Mouse (Mus musculus): ENCODE results near the gene Pax7. TPM values are rescaled to one million over a fixed set of nuclear protein-coding genes. Genes with fewer than 3 reads are reported as not detected.

Pax7 gene
- polyA plus RNA-seq (2017; shearing (Covaris generic)): not detected

DNA sequence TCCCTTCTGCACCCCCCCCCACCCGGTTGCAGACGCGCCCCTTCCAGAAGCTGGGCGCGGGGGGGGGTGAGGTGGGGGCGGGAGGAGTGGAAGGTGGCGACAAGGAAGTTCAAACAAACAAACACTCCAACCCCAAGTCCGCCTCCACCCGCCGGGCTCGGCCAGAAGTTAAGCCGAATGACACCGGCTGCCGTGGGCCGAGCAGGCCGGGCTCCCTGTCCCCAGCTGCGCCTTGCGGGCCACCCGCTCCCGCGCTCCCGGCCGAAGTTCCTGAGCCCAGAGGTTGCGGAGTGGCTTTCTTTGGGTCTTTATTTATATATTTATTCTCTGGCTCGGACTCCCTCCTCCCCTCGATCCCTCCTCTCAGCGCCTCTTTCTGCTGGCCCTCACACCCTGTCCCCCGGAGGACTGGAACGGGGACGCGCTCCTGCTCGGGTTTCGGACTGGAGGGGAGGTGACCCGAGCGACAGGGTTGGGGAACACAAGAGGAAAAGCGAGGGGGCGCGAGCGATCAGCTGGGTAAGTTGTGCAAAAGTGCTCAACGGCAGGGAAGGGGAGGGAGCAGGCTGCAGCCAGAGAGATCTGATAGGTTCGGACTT lies at the start of gene Pax7:
Gene Pax7 (minus strand): TSS at position 493 of the 599 bp plus-strand sequence.

Other genes with a start within 250 kb of the Pax7 start
- gene Gm21969, start 230.3 kb downstream of the Pax7 start, polyA plus RNA-seq (2017; shearing (Covaris generic)): under 1 TPM in 1 of 2 experiments, not detected in 1; 0.09 TPM
- 10 to 100 TPM in 1 of 2 experiments, 1 to 10 TPM in 1; 9.0 to 12.7 TPM for gene Aldh4a1, start 210.7 kb downstream of the Pax7 start, polyA plus RNA-seq (2017; shearing (Covaris generic))
- not detected for gene Tas1r2, start 180.0 kb downstream of the Pax7 start, polyA plus RNA-seq (2017; shearing (Covaris generic))
- gene Klhdc7a, start 134.5 kb upstream of the Pax7 start, polyA plus RNA-seq (2017; shearing (Covaris generic)): under 1 TPM in 1 of 2 experiments, not detected in 1; 0.10 TPM

Measured in activated CD4-positive, CD25-positive, alpha-beta regulatory T cell (primary cell).